Mouse (Mus musculus) cerebellum, adult (tissue): Measurements from ENCODE around the gene Trex1.

ENCODE experiments used
- ATAC-seq: cut with Nextera tagmentation; 2 replicates; pipeline ENCODE4 v1.9.2; 2017; ENCODE audit warnings: mild to moderate bottlenecking, moderate library complexity, mixed read lengths; ENCODE audit not compliant: insufficient number of reproducible peaks, low FRiP score, low TSS enrichment

Gene Trex1

DNA sequence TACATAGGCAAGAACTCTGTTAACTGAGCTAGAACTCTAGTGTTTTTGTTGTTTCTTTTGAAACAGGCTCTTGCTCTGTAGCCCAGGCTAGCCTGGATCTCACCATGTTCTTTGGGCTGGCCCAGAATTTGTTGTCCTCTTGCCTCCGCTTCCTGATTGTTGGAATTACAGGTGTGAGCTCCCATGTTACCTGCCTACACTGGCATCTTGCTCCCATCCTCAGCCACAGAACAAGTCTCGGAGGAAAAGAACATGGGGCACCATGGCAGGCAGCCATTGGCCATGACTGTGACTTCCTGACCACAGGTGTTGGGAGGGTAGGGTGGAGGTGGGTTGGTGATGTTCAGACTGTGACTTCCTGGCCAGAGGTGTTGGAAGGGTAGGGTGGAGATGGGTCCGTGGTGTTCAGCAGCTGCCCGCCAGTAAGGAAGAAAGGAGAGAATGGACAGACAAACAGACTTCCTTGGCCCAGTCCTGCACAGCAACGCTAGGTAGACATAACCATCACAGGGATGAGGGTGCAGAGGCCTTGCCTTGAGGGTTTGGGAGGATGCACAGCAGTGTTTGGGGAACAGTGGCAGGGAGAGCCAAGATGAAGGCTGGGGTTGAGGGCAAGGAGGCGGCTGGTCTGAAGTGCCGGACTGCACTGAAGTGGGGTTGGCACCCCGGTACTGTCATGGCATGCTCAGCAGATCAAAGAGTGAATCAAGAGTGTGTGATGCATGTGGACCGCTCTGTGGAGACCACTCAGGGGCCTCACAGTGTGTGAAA, 6.9 kb downstream of the Trex1 start:
- no peak for ATAC-seq

DNA sequence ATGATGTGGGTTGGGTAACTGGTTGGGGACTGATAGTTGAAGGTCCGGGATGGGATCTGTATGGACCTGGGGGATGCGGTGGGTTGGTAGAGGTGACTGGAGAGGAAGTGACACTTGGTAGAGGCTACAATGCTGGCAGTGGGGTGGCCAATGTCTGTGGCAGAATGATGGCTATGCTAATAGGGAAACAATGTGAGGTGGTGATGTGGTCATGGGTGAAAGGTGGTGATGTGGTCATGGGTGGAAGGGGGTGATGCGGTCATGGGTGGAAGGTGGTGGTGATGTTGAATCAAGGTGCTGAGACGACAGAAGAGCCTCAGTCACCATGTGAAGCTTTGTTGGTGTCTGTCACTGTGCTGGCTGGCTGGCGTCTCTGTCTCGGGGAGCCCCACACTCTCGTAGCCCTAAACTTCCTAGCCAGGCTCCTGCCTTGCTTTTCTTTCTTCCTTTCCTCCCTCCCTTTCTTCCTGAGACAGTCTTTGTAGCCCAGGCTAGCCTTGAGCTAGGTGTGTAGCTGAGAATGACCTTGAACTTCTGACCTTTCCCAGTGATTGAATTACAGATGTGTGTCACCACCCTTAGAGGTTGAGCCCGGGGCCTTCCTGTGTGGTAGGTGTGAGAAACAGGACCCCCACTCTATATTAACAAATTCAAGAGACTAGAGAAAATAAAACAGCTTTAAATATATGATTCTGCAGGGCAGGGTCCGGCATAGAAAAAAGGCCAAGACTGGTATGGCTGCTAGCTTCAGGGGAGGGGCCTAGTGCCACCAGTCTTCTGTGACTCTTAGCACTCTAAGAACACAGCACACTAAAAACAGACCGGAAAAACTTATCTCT, 7.7 kb downstream of the Trex1 start:
- no peak for ATAC-seq

DNA sequence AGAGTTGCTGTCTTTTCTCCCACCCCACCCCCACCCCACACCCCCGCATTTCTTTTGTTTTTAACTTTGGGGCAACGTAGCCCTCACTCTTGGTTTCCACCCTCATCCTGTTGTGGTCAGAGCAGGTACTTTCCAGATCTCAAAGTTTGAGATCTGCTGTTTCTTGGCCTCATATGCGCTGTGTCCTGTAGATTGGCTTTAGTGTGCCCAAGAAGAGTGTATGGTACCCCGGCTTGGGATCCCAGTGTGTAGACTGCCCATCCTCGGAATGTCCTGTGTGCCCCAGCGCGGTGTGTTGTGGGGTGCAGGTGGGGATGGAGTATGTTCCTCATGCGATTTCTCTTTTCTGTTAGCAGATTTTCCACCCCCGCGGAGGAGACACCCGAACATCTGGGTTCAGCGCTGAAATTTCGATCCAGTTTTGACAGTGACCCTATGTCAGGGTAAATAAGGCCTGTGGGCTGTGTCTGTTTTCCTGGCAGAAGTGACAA, 8.5 kb downstream of the Trex1 start:
- no peak for ATAC-seq

DNA sequence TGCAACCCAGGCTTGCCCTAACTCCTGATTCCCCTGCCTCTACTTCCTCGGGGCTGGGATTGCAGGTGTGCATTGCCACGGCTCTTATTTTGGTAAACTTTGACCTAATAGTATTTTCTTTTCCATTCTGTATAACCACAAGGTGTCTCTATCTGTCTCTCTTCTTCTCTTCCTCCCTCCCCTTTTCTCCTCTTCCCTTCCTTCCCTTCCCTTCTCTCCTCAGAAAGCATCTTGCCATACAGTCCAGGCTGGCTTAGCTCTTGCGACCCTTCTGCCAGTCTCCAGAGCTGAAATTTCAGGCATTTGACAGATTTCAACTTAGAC, 8.9 kb downstream of the Trex1 start:
- no peak for ATAC-seq

DNA sequence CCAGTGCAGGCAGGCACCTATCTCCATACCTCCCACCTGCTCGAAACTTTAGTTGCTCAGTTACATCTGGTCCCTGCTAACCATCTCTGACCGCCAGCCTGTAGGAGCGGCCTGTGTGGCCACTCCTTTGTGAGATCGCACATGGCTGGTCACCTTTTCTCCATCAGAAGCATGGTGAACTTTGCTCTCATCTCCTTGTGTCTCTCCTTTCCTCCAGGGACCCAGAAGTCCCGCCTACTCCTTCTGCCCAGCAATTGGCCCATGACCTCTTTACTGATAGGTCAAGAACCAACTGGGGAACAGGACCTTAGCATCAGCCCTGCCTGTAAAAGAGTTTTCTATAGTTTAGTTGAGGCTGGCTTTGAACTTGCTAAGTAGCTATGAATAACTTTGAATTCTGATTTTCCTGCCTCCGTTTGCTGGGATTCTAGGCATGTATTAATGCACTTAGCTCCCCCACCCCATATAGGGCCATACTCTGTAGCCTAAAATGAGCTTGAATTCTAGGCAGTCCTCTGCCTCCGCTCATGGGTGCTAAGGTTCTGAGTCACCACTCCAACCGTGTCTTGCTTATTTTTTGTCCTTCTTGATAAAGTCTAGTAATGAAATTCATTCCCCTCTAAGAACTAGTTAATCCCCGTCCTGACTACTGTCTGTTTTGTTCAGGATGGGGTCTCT, 9.4 kb downstream of the Trex1 start:
- ATAC-seq = no peak

DNA sequence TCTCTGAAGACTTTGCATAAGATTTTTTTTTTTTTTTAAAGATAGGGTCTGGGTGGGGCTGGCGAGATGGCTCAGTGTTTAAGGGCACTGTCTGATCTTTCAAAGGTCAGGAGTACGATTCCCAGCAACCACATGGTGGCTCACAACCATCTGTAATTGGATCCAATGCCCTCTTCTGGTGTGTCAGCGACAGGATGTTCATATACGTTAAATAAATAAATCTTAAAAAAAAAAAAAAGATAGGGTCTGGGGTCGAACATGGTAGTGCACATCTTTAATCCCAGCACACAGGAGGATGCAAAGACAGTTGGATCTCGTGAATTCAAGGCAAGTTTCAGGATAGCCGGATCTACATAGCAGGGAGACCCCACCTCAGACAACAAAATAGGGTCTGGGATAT, 10.2 kb downstream of the Trex1 start:
- no peak for ATAC-seq

DNA sequence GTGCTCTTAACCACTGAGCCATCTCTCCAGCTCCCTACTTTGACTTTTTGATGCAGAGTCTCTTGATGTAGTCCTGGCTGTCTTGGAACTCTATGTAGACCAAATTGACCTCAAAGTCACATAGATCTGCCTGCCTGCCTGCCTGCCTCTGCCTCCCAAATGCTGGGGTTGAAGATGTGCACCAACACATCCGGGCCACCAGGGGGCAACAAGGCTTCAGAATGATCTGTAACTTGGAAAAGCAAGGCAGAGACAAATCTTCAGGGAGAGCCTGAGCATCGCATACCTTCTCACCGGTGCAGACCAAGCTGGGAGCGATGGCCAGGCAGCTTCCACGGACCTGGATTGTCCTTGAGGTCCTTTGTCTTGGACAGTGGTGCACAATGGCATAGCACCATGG, 13.2 kb downstream of the Trex1 start:
- peak; percentile 26; the same call in 1 of the 2 replicates for ATAC-seq

DNA sequence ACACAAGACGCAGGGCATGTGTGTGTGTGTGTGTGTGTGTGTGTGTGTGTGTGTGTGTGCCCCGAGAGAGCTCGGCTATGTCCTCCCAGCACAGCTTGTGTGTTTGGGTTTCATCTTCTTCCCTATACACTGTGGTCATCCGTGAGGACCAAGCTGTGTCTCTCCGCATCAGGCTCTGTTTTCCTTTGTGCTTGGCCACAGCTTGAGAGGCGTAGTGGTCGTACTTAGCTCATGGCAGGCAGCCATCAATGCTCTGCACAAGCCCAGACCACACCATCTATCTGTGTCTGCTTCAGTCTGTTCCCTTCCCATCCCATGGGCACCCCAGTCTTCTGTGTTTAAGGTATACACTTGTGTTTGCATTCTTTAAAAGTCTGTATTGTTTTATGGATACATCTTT, 18.2 kb downstream of the Trex1 start:
- ATAC-seq = no peak

DNA sequence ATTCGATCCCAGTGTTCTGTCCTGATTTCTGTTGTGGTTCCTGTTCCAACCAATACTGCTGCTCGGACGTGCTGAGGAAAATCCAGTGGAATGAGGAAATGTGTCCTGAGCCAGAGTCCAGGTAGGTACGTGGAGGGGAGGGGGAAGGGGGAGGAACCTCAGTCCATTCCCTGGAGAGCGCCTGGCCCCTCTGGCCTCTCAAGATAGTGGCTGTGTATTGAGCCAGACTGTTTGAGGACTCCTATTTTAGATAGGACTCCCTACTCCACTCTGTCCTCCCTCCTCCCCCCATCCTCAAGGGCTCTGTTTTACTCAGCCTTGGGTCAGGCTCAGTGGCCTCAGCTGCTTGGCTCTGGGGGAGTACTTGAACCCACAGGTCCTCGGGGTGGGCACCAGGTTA, 18.6 kb downstream of the Trex1 start:
- ATAC-seq = no peak

DNA sequence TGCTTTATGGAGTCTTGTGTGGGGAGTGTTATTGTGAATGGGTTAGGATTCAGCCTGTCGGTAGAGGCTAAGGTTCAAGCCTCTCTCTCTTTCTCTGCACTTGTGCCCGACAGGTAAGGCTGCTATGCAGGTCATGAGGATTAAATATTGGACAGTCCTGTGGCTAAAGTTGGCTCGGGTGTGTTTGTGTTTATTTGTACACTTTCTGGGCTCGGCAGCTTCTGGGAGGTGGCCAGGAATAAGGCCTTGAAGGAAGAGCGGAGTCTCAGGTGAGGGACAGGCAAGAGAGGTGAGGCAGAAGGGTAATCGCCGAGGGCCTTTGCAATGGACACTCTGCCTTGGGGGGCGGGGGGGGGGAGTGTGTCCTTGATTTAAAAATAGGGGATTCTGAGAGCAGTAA, 19.3 kb downstream of the Trex1 start:
- ATAC-seq = no peak

DNA sequence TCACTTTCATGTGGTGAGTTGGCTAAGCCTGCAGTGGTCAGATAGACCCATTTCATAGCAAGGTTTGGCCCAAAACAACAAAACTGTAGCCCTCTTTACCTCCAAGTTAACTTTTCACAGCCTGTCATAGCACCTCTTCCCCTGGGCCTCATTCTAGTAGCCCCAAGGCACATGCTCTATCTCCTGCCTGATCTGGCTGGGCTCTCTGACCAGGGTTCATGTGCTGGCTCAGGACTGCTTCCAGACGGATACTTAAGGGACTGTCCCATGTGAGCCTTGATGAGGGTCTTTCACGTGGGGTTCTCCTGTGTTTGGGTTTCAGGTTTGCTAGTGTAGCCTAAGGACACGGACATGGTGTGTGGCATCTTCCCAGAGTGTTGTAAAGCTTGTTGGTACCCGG, 19.9 kb downstream of the Trex1 start:
- no peak for ATAC-seq

DNA sequence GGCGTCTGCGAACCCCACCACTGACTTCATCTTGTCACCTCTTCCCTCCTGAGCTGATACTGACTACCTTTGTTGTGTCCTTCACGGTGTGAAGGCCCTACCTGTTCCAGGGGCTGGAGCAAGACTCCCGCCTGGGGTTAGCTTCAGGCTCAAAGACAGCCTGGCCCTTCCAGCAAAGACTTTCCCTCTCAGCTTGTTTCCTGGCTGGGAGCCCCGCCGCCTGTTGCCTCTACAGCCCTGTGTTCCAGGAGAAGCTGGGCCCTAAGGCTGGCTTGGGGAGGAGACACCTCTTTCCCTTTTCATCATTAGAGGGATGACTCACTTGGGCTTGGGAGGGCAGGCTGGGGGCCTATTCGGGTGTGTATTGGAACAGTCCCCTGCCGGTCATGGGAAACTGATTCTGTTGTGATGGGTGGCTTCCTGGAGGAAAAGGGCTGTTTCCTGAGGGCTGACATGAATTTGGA, 20.6 kb downstream of the Trex1 start:
- ATAC-seq = no peak; the same call in 1 of the 2 replicates

DNA sequence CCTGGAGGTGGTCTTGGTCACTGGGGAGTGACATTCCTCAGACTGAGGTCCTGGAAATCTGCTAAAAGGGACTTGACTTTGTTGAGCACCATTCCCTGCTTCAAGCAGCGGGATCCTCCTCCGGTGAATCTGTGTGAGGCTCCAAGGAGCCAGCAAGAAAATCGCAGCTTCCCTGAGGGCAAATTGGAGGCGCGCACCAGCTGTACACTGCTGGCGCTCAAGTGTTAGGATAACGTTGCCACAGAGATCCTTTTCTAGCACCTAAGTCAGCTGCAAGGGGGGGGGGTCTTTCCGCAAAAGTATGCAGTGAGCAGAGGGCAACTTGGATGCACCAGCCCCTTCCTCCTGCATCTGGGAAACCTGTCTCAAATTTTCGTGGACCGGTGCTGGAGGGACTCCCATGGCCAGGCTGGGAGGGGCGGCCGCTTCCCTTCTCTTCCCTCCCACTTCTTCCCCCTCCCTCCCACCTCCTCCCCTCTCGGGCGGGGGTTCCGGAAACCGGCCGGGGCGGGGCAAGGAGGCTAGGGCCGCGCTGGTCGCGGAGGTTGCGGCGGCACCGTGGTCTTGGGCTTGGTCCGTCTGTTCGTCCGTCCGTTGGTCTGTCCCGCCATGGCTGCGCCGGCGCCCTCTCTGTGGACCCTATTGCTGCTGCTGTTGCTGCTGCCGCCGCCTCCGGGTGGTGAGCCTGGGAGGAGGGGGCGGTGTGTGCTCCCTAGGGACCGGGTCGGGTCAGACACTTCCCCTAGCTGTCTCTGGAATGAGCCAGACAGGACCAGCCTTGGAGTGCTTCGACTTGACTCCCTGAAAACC, 21.2 kb downstream of the Trex1 start, which contains the start of gene Shisa5:
Gene Shisa5, plus strand, starts transcription at position 480 of the 810 bp plus-strand sequence.
- no peak for ATAC-seq

DNA sequence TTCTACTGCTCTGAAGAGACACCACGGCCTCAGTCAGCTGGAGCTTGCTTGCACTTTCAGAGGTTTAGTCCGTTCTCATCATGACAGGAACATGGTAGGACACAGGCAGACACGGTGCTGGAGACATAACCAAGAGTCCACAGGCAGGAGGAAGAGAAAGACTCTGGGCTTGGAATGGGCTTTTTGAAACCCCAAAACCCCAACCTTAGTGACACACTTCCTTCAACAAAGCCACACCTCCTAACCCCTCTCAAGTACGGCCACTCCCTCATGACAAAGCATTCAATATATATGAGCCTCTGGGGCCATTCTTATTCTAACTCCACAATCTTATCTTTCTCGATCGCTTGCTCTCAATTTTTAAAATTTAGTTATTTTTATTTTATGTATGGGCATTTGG, 27.1 kb downstream of the Trex1 start:
- no peak for ATAC-seq

DNA sequence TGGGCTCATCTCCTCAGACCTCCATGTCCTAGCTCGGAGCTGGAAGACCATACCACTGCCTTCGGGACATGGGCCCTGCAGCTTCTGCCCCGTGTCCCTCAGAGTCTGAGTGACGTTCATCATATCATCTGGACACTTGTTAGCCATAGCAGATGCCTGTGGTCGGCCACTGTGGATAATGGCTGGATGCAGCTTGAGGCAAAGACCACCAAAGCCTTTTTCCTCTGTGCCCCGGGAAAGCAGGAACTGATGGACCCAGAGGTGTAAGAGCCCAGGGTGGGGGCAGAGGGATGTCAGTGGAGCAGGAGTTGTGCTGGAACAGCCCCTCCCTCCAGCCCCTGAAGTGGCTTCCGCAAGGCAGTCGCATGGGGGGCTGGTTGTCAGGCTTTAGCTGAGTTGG, 27.8 kb downstream of the Trex1 start:
- no peak for ATAC-seq

DNA sequence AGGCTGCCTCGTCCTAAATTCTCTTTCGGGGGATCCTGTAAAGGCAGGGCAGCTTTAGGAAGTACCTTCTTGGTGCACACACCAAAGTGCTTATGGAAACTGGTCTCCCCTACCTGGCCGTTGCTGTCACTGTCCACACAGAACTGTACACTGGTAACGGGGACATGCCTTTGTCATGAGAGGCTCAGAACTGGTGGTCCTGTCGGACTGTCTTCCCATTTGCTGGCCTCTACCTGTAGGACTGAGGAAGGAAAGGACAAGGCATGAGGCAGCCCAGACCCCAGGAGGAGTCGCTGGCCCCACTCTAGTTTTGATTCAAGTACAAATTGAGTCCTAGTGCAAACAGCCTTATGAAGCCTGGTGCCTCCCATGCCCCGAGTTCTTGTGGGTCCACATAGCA, 28.5 kb downstream of the Trex1 start:
- no peak for ATAC-seq

DNA sequence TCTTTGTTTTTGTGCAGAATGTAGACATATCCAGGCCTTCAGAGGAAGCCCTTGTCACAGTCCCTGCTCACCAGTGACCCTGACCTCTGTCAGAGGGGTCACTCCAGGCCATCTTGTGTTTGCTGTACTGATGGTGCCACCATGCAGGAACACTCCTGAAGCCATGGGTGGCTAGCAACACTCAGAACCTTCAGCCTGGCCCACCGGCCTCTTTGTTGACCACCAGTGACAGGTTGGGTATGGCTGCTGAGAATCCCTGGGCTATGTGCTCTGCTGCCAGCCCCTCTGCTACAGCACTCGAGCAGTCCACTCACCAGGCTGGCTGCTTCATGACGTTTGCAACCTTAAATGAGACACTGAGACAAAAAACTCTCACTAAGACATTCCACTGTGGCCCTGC, 29.2 kb downstream of the Trex1 start:
- no peak for ATAC-seq

DNA sequence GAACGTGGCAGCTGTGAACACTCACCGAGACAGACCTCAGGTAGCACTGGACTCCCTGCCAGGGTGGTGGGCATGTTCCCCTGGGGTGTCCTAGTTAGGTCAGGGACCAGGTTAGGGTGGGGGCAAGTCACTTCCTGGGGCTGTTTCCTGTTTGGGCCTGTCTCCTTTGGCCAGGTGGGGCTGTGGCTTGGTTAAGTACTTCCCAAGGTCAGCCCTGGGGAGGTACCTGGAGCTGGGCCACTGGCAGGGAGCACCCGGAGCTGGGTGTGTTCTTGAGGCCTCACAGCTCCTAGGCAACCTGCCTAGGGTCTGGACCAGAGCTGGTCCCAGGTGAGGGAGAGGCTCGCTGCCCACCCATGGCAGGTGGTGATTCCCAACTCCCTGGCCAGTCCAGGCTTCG, 30.6 kb downstream of the Trex1 start:
- ATAC-seq = no peak

DNA sequence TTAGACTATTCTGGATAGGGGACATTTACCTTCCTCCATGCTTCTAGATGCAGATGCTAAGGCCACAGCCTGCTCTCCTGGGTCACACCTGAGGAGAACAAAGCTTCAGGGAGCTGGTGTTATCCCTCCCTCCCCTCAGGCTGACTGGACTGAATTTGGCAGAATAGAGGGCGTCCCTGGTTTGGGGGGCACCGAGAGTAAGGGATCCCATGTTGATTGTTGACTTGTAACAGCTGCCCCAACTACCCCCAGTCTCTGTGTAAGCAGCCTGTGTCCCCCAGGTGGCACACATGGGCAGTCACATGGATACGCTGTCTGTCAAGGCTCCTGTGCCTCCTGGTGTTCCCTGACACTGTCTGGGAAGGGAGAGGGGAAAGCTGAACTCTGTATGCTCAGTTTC, 31.1 kb downstream of the Trex1 start:
- no peak for ATAC-seq

DNA sequence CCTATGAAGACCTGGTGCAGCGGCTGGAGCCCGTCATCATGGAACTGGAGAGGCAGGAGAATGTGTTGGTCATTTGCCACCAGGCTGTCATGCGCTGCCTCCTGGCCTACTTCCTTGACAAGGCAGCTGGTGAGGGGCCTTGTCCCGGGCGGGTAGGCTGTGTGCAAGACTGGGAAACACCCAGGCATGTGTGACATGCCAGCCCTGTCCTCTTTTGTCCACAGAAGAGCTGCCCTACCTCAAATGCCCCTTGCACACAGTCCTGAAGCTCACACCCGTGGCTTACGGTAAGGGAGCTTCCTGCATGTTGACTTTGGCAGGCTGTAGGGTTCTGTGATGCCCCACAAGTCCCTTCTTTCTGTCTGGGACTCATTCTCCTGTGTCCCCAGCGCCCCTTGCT, 32.0 kb downstream of the Trex1 start:
- ATAC-seq = no peak
